Mouse (Mus musculus) adrenal gland, adult (tissue): ENCODE measurements at regions not wholly inside any gene's neighbourhood (a gene's known extent, or its start where the extent isn't known, plus 50 kb on each side); places are given as distances from the start of the nearest gene placed in this dataset.
A peak's percentile ranks its signal among the peaks of the same experiment; 100 is the strongest.

ENCODE experiments used
- DNase-seq, 2 experiments: peaks; one replicate each; pipeline ENCODE4 v3.0.0; 2022 to 2023; ENCODE audit warnings: low spot score in 1 of 2; ENCODE audit not compliant: inconsistent age in 2 of 2

- DNase-seq: peak in 1 of 2 experiments; percentile 25
These were observed 50.1 kb upstream of the Herpud2 start for GRCm38 (mm10) chr9:25201671-25202070.
